Mouse (Mus musculus): ENCODE data around the gene 6430550D23Rik. TPM values are rescaled to one million over a fixed set of nuclear protein-coding genes. Genes with fewer than 3 reads are reported as not detected.

6430550D23Rik gene
- total RNA-seq (2021), result under 1 TPM; 0.26 to 0.66 TPM
- long read RNA-seq, experiment 1, result 0 reads
- long read RNA-seq, experiment 2, result 0 reads

DNA sequence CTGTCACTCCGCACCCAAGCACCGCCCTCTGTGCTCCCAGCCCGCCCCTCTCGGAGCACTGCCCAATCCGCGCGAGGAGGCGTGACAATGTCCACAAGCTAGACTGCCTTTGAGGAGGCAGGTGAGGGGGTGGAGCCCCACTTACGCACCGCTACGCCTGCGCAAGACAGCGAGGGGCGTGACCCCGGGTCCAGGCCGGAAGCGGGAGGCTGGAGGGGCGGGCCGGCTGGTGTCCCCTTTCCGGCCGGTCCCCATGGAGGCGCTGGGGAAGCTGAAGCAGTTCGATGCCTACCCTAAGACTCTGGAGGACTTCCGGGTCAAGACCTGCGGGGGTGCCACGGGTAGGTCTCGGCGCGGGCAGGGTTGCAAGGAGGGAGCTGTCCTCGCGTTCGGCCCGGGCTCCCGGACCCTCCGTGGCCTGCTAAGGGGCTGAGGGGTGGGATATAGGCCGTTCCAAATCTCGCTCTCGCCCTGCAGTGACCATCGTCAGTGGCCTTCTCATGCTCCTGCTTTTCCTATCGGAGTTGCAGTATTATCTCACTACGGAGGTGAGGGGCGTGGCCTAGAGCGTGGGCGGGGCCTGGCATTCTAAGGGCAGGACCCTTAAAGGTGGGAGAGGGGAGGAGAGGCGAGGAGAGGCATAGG lies at the start of gene 6430550D23Rik, which contains the start of gene Ergic3:
Gene 6430550D23Rik, minus strand, starts transcription at position 90 of the 645 bp plus-strand sequence.
Gene Ergic3, plus strand, starts transcription at position 158 of the 645 bp plus-strand sequence.
- DNase-seq, result peak; percentile 96 to 98
- intact Hi-C loops (cut with DNase I), result no loop called here

DNA sequence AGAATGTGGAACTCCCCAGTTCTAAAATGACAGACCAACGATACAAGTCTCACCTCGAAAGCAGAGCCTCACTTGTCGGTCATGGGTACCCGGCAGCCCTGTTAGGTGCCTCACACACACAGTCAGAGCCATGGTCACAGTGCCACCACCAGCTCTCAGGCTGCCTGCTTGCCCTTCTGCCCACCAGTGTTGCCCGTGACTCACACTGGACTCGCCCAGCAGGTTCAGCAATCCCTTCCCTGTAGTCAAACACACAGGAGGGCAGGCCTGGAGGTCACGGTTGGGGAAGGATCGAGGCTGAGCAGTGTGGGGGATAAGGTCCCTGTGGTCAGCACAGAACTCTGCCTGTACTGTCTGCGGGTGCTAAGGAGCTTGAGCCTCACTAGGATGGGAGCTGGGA lies 45.0 kb upstream of the 6430550D23Rik start, which contains the start of gene Fer1l4:
Gene Fer1l4, minus strand, starts transcription at position 132 of the 400 bp plus-strand sequence.
- intact Hi-C loops (cut with DNase I), result no loop called here

DNA sequence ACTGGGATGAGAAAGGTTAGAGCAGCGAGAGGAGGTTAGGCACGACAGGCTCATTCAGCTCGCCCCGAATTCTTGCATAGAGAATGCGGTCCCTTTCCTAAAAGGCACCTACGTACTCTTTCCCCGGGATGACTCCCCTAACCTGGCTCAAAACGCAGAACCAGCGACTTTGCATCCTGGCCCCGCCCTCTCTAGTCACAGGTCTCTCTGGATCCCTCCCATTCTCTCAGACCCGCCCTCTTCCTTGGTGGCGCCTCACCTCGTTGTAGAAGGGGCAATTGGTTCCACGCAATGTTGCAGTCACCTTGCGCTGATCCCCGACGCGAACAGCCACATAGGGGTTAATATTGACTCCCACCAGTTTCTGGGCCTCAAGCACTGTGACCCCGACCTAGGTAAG lies 40.2 kb upstream of the 6430550D23Rik start:
- intact Hi-C loops (cut with DNase I), result no loop called here

More for the DNA sequence above, 45.0 kb upstream of the 6430550D23Rik start, which contains the start of gene Fer1l4:
- DNase-seq, result no peak

DNA sequence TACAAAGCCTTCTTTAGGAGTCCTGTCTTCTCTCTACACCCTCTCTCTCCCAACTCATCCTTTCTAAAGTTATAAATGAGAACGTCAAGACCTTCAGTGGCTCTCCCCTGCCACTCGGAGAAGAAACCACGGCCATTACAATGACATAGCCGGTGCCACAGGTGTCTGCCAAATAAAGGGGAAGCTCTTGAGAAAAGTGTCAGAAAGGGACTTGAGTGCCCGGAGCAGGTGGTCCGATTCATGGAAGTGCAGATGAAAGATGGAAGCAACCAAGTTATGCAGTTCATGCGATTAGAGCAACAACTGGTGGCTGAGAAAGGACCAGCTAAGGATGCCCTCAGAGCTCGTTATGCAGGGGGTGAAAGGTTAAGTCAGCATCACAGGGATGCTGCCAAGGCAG lies 35.1 kb upstream of the 6430550D23Rik start:
- intact Hi-C loops (cut with DNase I), result no loop called here
- no peak for DNase-seq

More for the DNA sequence above, 40.2 kb upstream of the 6430550D23Rik start:
- no peak for DNase-seq

DNA sequence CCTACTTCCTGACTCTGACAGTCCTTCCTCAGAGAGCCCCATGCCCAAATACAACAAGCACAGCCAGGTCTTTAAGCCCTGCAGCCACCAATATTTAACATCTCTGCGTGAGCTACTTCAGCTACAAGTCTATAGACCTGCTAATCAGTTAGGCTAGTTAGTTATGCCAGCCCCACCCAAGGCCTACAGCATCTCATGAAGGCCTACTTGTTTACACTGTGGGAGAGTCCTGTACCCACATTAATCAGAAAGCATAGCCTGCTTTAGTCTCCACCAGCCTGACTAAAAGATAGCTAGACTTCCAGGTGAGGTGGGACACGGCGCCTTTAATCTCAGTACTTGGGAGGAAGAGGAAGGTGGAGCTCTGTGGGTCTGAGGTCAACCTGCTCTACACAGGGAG lies 31.6 kb upstream of the 6430550D23Rik start:
- intact Hi-C loops (cut with DNase I), result no loop called here
- no peak for DNase-seq

DNA sequence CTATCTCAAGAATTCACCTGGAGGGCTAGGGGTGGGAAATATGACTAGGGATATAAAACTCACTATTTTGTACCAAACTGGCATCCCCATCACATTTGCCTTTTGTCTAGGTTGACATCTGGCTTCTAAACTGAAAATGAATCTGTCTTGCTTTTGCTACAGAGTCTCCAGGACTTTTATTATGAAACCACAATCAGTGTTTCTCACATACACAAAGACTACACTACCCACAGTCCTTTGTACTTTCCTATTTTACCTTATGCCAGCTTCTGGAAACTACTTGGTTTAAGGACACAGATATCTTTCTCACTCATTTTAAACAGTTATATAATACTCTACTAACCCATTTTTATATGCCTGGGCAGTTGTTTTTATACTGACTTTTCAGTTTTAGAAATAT lies 17.7 kb upstream of the 6430550D23Rik start:
- intact Hi-C loops (cut with DNase I), result no loop called here
- DNase-seq, result no peak

DNA sequence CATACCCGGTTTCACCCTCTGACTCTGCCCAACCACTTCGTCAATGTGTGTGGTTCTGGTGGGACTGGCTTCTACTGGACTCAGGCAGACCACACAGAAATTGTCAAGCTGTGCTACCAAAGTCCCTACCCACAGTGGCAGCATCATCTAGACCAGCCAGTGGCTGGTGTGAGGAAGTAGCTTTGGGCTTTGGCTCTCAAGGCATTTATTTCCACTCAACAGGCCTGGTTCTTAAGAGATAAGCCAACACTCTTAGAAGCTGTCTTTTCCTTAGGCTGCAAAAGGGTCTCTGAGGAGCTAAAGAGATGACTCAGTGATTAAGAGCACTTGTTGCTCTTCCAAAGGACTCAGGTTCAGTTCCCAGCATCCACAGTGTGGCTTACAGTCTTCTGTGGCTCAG lies 14.0 kb upstream of the 6430550D23Rik start:
- intact Hi-C loops (cut with DNase I), result no loop called here
- no peak for DNase-seq

DNA sequence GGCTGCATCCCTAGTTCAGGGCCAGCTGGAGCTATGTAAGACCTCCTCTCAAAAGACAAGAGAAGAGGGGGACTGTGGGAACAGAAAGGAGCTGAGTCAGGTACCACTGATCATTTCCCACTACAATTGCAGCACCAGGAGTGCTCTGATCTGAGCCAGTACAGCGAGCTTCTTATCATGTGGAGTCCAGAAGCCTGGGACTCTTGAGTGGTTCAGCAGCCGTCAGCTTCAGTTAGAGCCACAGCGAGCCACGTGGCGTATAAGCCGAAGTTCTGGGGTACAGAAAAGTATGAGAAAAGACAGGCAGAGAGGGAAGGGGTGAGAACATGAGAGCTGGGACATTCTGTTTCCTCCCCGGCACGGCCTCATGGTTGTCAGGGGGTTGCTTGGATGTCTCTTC lies 13.4 kb upstream of the 6430550D23Rik start:
- no peak for DNase-seq
- intact Hi-C loops (cut with DNase I), result no loop called here

DNA sequence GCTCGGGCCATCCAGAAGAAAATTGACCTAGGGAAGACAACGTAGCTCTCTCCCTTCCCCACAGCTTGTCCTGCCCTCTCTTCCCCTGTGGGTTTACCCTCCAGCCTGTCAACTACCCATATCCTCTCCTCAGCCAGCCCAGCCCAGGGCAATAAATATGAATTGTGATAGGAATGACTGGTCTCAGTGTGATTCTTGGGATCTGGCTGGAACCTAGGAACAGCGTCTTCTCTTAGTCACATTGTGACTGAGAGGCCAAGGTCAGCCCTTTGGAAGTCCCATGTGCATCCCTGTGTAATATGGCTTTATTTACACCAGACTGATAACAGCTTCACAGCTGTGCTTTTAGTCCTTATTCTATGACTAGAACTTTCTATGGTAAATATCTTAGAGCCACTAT lies 10.3 kb upstream of the 6430550D23Rik start:
- intact Hi-C loops (cut with DNase I), result loop anchor here (1.0 kb wide), 1 partner anchor 17 kb away; no protein-coding TSS in a partner anchor
- no peak for DNase-seq

DNA sequence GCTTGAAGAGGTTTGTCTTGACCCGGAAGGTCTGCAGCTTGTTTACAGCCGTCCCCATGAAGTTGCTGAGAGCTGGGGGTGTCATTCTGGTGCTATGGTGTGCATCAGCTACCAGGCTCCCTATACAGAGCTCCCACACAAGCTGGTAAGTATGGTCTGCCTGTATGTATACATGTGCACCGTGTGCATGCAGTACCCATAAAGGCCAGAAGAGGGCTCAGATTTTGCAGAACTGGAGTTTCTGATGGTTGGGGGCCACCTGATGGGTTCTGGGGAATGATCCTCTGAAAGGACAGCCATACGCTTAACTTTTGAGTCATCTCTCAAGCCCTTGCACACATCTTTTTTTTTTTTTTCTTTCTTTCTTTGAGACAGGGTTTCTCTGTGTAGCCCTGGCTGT lies 2.4 kb downstream of the 6430550D23Rik start:
- DNase-seq, result no peak
- intact Hi-C loops (cut with DNase I), result no loop called here

DNA sequence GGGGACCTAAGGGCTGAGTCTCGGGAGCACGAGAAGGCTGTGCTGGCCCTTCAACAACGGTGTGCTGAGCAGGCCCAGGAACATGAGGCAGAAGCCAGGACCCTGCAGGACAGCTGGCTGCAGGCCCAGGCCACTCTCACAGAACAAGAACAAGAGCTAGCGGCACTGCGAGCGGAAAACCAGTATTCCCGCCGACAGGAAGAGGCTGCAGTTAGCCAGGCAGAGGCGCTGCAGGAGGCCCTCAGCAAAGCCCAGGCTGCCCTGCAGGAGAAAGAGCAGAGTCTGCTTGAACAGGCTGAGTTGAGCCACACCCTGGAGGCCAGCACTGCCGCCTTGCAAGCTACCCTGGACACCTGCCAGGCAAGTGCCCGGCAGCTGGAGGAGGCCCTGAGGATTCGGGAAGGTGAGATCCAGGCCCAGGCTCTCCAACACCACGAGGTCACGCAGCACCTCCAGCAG lies 15.9 kb downstream of the 6430550D23Rik start:
- intact Hi-C loops (cut with DNase I), result no loop called here
- DNase-seq, result peak; percentile 65

DNA sequence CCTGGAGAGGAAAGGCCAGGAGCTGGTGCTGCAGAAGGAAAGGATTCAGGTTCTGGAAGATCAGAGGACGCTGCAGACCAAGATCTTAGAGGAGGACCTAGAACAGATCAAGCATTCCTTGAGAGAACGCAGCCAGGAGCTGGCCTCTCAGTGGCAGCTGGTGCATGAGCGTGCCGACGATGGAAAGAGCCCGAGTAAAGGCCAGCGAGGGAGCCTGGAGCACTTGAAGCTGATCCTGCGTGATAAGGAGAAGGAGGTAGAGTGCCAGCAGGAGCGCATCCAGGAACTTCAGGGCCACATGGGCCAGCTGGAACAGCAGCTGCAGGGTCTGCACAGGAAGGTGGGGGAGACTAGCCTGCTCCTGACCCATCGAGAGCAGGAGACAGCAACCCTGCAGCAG lies 16.6 kb downstream of the 6430550D23Rik start:
- no peak for DNase-seq
- intact Hi-C loops (cut with DNase I), result no loop called here

DNA sequence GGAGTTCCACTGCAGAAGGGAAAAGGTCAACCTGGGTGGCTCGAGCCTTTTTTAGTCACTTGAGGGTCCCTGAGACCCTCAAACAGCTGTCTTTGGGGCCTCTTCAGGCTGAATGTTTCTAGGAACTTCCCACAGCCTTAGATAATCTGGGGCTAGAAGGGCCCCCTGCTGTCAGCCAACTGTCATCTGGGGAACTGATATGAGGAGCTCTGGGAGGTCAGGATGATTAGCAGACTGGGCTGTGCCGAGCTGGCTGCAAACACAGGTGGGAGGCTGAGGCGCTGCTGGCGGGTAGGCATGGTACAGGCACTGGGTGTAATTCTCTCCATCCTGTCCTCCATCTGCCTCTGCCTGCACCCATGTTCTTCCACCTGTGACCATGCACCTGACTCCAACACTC lies 18.7 kb downstream of the 6430550D23Rik start:
- intact Hi-C loops (cut with DNase I), result no loop called here

DNA sequence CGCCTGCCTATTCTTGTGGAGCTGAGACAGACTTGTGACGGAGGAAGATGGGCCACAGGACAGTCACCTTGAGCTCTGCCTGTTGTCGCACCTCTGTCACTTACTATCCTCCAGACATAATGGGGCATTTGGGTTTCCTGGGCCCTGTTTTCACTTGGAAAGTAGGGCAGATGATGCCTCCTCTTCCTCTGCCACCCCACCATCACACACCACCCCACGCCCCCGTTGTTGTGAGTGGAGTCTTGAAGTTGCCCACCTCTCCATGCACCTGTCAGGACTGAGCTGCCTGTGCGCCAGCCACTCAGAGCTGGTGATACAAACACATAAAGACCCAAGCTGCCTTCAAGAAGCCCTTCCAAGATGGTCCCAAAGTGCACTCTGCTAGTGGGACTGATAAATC lies 20.6 kb downstream of the 6430550D23Rik start:
- no peak for DNase-seq
- intact Hi-C loops (cut with DNase I), result no loop called here

More for the DNA sequence above, 18.7 kb downstream of the 6430550D23Rik start:
- no peak for DNase-seq

DNA sequence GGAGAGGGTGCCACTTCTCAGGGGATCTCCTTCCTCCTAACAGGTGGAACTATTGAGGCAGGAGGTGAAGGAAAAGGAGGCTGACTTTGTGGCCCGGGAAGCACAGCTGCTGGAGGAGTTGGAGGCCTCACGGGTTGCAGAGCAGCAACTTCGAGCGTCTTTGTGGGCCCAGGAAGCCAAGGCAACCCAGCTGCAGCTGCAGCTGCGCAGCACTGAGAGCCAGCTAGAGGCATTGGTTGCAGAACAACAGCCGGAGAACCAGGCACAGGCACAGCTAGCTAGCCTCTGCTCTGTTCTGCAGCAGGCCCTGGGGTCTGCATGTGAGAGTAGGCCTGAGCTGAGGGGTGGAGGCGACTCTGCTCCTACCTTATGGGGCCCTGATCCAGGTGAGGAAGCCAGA lies 22.0 kb downstream of the 6430550D23Rik start:
- intact Hi-C loops (cut with DNase I), result no loop called here
- no peak for DNase-seq

DNA sequence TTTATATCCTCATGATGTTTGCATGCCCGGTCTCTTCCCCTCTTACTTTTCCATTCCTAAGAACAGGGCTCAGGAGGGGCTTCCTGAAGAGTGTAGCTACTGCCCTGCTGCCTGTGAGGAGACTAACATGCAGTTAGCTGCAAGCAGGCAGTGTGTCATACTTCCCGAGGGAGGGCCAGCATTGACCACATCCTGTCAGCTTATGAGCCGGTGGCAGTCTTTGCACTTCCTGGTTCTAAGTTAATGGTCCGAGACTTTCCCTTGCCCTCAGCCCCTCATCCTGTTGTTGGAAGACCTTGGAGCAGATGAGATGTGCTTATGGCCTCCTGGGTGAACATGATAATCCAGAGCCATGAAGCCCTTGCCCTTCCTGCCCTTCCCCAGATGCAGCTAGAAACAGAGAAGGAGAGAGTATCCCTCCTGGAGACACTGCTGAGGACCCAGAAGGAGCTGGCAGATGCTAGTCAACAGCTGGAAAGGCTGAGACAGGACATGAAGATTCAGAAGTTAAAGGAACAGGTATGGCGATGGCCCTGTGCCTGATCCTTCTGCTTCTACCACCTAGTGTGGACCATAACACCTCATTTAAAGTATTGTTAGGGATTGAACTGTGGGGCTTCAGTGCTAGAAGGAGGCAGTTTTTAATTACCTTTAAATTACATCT lies 28.3 kb downstream of the 6430550D23Rik start:
- intact Hi-C loops (cut with DNase I), result no loop called here
- peak; percentile 38 to 46 for DNase-seq

DNA sequence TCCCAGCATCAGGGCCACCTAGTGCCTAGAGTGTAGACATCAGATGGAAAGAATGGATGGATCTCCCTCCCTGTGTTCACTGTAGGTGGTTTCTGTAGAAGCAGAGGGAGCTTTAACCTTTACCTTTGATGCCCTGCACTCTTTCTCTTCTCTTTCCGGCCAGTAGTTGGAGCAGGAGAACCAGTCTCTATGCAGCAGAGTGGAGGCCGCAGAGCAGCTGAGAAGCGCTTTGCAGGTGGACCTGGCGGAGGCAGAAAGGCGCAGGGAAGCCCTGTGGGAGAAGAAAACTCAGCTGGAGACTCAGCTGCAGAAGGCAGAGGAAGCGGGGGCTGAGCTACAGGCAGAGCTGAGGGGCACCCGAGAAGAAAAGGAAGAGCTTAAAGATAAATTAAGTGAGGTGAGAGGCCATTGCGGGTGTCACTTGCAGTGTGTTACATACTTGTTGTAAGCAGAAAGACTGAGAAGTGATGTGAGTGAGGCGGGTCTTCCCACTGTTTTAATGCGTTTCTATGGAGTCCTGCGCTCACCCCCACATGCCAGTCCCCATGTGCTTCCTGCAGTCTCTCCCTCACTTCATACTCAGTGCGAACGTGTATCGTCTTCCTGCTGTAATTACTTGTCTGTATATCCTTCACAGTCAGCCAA lies 33.6 kb downstream of the 6430550D23Rik start:
- no peak for DNase-seq
- intact Hi-C loops (cut with DNase I), result no loop called here

DNA sequence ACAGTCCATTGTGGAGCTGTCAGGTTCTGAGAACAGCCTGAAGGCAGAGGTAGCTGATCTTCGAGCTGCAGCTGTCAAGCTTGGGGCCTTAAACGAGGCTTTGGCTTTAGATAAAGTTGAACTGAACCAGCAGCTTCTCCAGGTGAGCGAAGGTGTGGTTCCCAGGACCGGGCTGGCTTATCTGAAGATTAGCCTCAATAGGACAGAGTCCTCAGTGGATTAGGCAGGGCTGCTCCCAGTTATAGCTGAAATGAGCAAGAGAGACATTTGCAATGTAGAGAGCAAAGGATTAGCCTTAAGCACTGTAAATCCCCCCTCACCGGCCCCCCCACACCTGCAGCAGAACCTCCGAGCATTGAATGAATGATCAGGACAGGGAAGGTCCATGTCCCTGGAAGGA lies 34.4 kb downstream of the 6430550D23Rik start:
- intact Hi-C loops (cut with DNase I), result no loop called here
- DNase-seq, result no peak

DNA sequence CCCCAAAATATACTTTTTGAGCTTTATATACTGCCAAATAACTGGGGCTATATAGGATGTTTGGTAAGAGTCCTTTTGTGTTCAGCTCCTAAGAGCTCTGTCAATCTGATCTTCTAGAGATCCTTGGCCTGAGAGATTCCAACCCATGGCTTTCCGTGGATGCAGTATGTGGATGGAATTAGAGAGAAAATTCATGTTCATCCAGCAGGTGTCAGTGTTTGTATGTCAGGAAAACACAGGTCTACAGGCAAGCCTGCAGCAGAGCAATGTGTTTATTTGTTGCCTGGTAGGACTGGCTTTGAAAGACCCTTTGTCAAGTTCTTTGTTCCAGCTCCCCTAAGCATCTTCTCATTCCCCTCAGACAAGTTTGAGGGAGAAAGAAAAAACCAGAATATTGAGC lies 44.8 kb downstream of the 6430550D23Rik start:
- intact Hi-C loops (cut with DNase I), result loop anchor here (5.0 kb wide), 2 partner anchors 179 to 314 kb away; partner anchors contain the start of genes Nfs1 and Romo1
- peak in 1 of 2 experiments; percentile 43 for DNase-seq

DNA sequence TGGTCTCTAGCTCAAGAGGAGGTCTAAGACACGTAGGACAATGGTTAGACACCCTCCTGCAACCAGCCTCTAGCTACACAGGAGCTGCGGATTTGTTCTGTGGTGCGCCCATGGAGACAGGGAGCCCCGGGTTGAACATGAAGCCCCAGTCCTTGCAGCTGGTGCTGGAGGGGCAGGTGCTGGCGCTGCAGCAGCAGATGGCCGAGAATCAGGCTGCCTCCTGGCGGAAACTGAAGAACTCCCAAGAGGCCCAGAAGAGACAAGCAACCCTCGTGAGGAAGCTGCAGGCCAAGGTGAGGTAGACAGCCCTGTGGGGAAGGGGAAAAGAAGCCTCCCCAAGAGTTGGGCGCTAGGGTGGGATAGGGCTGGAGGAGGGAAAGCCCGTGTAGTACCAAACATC lies 45.9 kb downstream of the 6430550D23Rik start:
- intact Hi-C loops (cut with DNase I), result loop anchor here (5.0 kb wide), 2 partner anchors 180 to 315 kb away; partner anchors contain the start of genes Nfs1 and Romo1

DNA sequence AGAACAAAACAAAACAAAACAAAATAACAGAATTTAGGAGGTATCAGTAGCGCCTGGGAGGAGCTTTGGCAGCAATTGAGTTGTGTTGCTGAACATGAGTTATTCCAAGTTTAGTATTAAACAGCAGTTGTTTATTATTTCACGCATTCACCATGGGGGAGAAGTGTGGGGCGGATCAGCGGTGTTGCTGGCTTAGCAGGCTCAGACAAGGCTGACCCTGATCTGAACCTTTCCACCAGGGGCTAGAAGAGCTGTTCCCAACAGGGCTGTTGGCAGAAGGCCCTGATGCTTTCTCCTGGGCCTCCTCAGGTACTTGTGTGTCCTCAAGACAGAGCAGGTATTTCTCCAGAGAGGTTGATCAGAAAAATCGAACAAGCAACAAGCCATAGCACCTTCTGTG lies 47.8 kb downstream of the 6430550D23Rik start:
- no peak for DNase-seq
- intact Hi-C loops (cut with DNase I), result loop anchor here (5.0 kb wide), 2 partner anchors 182 to 317 kb away; partner anchors contain the start of genes Nfs1 and Romo1

More for the DNA sequence above, 45.9 kb downstream of the 6430550D23Rik start:
- no peak for DNase-seq

All from heart, postnatal 14 days (tissue).